Mouse (Mus musculus) A20 (cell line): ENCODE data around the gene Cnot4.
"Not testable (repeated sequence)": the region's sequence is repeated elsewhere in the genome, so short reads cannot be mapped to it uniquely, and the experiment has no call there.

Experiments used
- DNase-seq: peaks from one replicate; pipeline ENCODE4 v3.0.0-alpha.2; 2011; ENCODE audit warnings: low read depth, low spot score

Cnot4 gene

GRCm38 (mm10) chr6:35133579-35134488 is at the start of gene Cnot4:
Cnot4 (minus strand) TSS chr6:35133724.
- peak; percentile 99 for DNase-seq

DNA sequence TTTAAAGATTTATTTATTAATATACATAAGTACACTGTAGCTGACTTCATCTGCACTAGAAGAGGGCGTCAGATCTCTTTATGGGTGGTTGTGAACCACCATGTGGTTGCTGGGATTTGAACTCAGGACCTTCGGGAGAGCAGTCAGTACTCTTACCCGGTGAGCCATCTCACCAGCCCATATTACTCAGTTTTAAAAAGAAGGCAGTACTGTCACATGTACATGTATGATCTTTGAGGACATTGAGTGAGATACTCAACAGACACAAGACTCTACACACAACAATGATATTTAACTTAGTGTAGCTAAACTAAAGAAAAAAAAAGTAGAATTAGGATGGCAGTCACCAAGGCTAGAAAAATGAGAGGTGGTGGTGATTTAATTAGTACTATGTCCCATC is 45.8 kb upstream of the Cnot4 start:
- DNase-seq, result not testable (repeated sequence)

GRCm38 (mm10) chr6:35177650-35178272 is 44.2 kb upstream of the Cnot4 start:
- peak; percentile 81 for DNase-seq

DNA sequence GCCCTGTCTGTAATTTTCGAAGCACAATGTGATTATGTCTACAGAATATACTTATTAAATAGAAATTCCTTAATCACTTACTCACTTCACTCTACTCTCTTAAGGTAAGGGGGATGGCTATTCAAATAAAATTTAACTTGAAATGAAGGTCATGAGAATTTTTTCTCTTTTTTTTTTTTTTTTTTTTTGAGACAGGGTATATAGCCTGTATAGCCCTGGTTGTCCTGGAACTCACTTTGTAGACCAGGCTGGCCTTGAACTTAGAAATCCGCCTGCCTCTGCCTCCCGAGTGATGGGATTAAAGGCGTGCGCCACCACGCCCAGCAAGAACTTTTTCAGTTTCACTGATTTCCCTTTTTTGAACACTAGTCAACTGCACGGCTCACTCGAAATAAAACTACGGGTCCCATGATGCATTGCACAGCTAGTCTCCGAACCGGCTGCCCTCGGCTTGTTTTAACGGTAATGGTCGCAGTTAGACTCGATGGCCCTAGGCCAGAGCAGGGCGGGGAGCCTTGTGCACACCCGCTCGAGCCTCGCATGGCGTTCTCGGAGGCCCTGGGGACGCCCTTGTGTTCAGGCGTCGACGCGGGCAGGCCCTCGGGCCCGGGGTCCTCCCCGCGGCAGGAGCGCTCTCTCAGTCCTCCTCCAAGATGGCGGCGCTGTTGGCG is 43.6 kb upstream of the Cnot4 start, which contains the start of gene Nup205:
Gene Nup205 (plus strand): TSS at position 443 of the 671 bp plus-strand sequence.
- DNase-seq, result peak; percentile 96

GRCm38 (mm10) chr6:35173181-35173580 is 39.7 kb upstream of the Cnot4 start:
- DNase-seq, result peak; percentile 36

DNA sequence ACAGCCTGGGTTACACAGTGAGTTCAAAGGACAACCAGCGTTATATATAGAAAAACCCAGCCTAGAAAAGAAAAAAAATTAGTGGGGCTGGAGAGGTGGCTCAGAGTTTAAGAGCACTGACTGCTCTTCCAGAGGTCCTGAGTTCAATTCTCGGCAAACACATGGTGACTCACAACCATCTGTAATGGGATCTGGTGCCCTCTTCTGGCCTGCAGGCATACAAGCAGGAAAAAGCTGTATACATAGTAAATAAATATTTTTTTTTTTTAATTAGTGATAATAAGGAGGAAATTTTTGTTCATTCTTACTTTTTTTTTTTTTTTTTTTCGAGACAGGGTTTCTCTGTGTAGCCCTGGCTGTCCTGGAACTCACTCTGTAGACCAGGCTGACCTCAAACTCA is 38.5 kb upstream of the Cnot4 start:
- DNase-seq, result not testable (repeated sequence)

DNA sequence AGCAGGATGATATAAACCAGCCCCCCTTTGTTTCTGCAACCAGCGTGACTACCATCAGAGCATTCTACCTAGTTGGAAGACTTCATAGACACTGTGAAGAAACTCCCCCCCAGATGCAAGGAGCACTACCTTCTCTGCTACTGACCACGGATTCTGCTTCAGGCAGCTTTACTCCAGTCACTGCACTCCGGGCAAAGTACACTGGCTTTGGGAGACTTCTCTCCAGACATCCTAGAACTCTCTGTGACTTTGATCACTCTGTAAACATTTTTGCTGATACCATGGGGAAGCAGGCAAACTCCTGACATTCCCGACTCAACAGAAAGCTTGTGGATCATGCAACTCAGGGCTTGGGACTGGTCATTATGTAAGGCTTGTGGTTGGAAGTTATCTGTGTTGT is 35.7 kb upstream of the Cnot4 start:
- DNase-seq, result no peak

DNA sequence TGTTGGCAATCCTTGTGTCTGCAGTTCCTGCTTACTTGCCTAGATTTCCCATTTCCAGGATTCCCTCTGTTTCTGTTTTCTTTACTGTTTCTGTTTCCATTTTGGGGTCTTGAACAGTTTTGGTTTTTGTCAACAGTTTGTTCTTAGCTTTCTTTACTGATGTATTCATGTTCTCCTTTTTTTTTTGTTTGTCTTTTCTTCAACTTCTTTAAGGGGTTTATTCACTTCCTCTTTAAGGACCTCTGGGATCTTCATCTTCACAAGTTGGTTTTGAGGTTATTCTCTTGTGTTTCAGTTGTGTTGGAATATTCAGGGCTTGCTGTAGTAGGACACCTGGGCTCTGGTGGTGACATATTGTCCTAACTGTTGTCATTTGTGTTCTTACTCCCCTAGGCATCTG is 21.0 kb upstream of the Cnot4 start:
- no peak for DNase-seq

GRCm38 (mm10) chr6:35147726-35148422 is 14.3 kb upstream of the Cnot4 start:
- DNase-seq, result peak; percentile 22

DNA sequence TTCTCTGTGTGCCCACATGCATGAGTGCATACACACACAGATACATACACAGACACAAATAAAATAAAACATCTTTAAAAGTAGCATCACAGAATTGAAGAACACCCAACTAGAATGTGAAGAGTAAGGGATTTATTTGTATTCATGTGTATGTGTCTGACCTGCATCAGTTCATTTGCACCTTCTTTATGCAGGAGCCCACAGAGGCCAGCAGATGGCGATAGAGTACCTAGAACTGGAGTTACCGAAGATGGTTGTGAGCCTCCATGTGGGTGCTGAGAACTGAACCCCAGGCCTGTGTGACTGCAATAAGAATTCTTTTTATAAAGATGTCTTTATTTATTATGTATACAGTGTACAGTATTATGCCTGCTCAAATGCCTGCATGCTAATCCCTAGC is 12.0 kb upstream of the Cnot4 start:
- peak; percentile 32 for DNase-seq

GRCm38 (mm10) chr6:35140351-35140750 is 6.8 kb upstream of the Cnot4 start:
- no peak for DNase-seq

DNA sequence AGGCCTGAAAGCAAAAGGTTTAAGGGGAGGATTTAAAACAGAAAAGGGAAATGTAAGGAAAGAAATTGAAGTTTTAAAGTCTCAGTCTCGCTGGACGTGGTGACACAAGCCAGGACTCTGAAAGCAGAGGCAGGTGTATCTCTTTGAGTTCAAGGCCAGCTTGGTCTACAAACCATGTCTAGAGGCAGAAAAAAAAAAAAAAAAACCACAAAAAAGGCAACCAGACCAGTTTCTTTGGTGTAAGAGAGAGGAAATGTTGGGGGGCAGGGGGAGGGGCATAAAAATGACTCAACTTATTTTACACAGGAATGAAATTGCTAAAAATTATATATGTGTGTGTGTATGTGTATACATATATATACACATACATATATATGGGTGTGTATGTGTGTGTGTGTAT is 1.3 kb upstream of the Cnot4 start:
- DNase-seq, result no peak

GRCm38 (mm10) chr6:35133246-35133578 is 312 bp downstream of the Cnot4 start:
- DNase-seq, result no peak

DNA sequence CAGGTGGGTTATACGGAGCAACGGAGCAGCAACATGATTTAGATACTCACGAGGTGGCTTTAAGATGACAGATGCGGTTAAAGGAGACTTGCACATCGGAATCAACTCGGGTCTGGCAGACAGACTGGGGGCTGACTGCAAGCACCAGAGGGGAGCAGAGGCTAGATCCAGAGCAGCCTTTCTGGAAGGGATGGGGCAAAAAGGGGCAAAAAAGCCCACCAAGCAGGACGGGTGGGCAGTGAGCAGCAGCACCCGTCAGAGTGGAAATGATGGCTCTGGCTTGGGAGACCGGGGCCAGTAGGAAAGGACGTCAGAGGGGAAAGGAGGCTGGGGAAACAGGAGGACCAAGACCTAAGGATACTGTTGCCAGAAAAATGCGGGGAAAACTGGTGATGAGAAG is 718 bp downstream of the Cnot4 start:
- peak; percentile 63 for DNase-seq

- no peak for DNase-seq
Observed at GRCm38 (mm10) chr6:35122488-35122887, 11.0 kb downstream of the Cnot4 start.

- no peak for DNase-seq
Observed at GRCm38 (mm10) chr6:35121925-35122324, 11.6 kb downstream of the Cnot4 start.

DNA sequence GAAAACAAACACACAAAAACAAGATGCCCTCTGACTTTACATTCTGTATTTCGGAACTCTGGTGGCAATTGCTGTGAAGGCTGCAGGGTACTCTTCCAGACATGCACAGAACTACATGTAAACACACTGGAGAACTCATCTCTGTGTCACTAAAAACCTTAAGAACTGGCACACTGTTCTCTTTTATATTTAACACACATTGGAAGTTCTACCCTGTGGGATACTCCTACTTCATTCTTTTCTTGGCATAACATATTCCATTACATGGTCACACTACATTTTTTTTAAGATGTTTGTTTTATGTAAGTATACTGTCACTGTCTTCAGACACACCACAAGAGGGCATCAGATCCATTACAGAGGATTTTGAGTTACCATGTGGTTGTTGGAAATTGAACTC is 31.1 kb downstream of the Cnot4 start:
- no peak for DNase-seq

- DNase-seq, result no peak
Observed at GRCm38 (mm10) chr6:35084927-35085326, 48.6 kb downstream of the Cnot4 start.

DNA sequence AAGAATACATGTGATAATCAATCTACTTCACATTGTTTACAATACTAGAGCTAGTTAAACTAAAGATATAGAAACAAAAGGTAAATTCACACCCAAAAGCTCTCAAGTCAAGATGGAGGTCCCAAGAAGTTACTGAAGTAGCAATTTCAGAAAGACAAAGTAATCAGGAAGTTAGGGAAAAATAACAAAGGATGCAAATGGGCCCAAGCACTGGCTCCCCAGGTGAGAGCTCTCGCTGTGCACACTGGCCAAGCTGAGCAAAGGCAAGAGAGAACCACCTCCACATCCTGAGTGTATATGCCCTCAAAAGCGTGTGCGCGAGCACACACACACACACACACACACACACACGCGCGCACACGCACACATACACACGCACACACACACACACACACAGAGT is 58.4 kb downstream of the Cnot4 start:
- no peak for DNase-seq

DNA sequence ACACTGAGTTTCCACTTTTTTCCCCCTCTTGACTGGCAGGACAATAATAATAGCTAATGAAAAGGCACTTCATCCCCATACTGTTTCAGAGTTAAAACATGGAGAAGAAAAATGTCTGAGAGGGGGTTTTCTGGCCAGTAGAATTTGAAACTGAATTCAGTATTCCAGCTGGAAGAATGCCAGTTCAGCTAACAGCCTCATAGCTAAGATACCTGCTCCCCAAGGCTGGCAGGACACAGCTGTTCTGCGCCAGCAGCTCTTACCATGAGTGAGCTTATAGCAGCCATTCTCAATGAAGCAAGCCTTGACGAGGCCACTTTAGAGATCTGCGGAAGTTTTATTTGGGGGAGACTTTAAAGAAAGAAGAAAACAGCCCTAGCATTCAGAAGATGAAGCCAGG is 62.3 kb downstream of the Cnot4 start:
- no peak for DNase-seq

DNA sequence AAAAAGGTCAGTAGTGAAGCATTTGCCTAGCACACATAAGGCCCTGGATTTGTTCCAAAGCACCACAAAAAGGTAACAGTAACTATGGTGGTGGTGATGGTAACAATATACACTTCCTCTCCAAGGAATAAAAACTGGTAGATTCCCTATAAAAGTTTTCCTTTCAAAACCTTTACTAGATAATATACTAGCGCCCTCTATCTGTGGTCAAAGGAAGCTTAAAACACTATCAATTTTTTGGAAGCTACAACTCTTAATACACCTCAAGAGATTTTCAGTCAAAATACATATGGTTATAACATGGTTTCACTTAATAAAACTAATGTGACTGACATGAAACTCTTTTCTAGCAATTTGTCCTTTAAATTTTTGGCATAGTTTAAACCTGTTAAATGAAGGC is 71.1 kb downstream of the Cnot4 start:
- peak; percentile 17 for DNase-seq

DNA sequence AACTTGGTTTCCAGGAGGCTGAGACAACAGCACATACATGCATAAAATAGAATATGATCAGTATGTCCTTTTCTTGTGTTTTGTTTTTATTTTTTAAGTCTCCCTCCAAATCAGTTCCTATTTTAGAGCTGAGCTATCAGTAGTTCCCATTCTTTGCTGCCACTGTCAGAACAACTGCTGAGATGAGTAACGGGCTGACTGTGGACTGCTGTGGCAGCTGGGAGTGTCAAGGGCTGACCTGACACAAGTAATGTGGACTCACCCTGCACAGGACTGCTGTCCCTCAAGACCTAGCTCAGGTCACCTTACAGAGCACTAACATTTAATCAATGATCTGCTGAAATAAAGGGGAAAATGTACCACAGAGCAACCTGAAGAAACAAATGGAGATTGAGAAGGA is 90.4 kb downstream of the Cnot4 start:
- no peak for DNase-seq
